10 mouse cellular contexts compared by ENCODE assay signal in genomic region chr17:25801029-25801428, GRCm38 (mm10). TPM values are rescaled to one million over a fixed set of nuclear protein-coding genes. Genes with fewer than 3 reads are reported as not detected.
DNase-seq lines count a peak whose midpoint lies in the region; ATAC-seq and TF ChIP-seq lines count a peak whose summit lies in the region.
"Had no signal": no experiment of that assay in that cellular context is flagged by ENCODE, and none has a peak within 500 bp of the region (broad histone marks: within the 10 kb centered on the region; RNA-seq: fewer than 3 reads in every experiment).

No protein-coding gene starts in this region.

- DNase-seq in forebrain, embryonic 10.5 days (ENCODE audit: extremely low spot score, low spot score), result peak; percentile 71
- DNase-seq in 416B (ENCODE audit: low read depth), result peak; percentile 88
- DNase-seq in adrenal gland, postnatal 14 days, result peak; percentile 76
- DNase-seq in embryonic facial prominence, embryonic 11.5 days (ENCODE audit: low spot score), result peak; percentile 85
- DNase-seq in kidney, adult 2 months, result peak; percentile 85
- peak; percentile 65 for DNase-seq in liver, postnatal 0 days
- peak; percentile 40 to 60 for DNase-seq in spleen, postnatal 14 days (ENCODE audit: low spot score in 2 of 2)

- H3K9ac ChIP-seq in forebrain, embryonic 15.5 days (replicated peaks), result no peak overlapping the region
- no peak overlapping the region for H3K9ac ChIP-seq in embryonic facial prominence, embryonic 11.5 days (replicated peaks; ENCODE audit: low read length)
- no peak overlapping the region for H3K9ac ChIP-seq in liver, postnatal 0 days (replicated peaks)

- H3K4me2 ChIP-seq in forebrain, embryonic 15.5 days (replicated peaks), result no peak overlapping the region
- no peak overlapping the region for H3K4me2 ChIP-seq in embryonic facial prominence, embryonic 11.5 days (ENCODE audit: low read depth, low read length)
- no peak overlapping the region for H3K4me2 ChIP-seq in liver, postnatal 0 days (ENCODE audit: low read depth, low read length)

- no peak overlapping the region for H3K27ac ChIP-seq in forebrain, embryonic 10.5 days
- H3K27ac ChIP-seq in forebrain, embryonic 15.5 days (replicated peaks), result no peak overlapping the region
- no peak overlapping the region for H3K27ac ChIP-seq in embryonic facial prominence, embryonic 11.5 days (replicated peaks; ENCODE audit: low read depth, low read length)
- no peak overlapping the region for H3K27ac ChIP-seq in kidney, adult 2 months (ENCODE audit: insufficient read depth, low read depth, low read length)
- no peak overlapping the region for H3K27ac ChIP-seq in liver, postnatal 0 days (ENCODE audit: low read depth)

- no peak for ATAC-seq in forebrain, embryonic 15.5 days (replicated peaks)
- no peak for ATAC-seq in embryonic facial prominence, embryonic 11.5 days (replicated peaks; ENCODE audit: insufficient number of reproducible peaks, low FRiP score, low TSS enrichment, low read depth)
- peak; percentile 40; the same call in 1 of the 2 replicates for ATAC-seq in liver, postnatal 0 days

- peaks cover 23% of the 10 kb centered on the region for H3K27me3 ChIP-seq in forebrain, embryonic 10.5 days (ENCODE audit: poor library complexity, severe bottlenecking)
- H3K27me3 ChIP-seq in forebrain, embryonic 15.5 days, result 0 out of 2 replicates have a peak, but pooled peaks cover 4% of the 10 kb centered on the region
- no peaks in the 10 kb centered on the region for H3K27me3 ChIP-seq in embryonic facial prominence, embryonic 11.5 days (ENCODE audit: control insufficient read depth, insufficient read depth, low read length)
- H3K27me3 ChIP-seq in kidney, adult 2 months (replicated peaks; ENCODE audit: control insufficient read depth, insufficient read depth, low read length), result no peaks in the 10 kb centered on the region
- H3K27me3 ChIP-seq in liver, postnatal 0 days (ENCODE audit: insufficient read depth, low read length), result 0 out of 2 replicates have a peak, but pooled peaks cover 8% of the 10 kb centered on the region

- 10% methylated on average over 6 of the region's 6 CpGs for WGBS in forebrain, embryonic 10.5 days
- WGBS in forebrain, embryonic 15.5 days, result 8% methylated on average over 6 of the region's 6 CpGs
- 6% methylated on average over 6 of the region's 6 CpGs for WGBS in embryonic facial prominence, embryonic 11.5 days
- 6% methylated on average over 6 of the region's 6 CpGs for WGBS in kidney, adult 2 months
- WGBS in liver, postnatal 0 days (ENCODE audit: insufficient replicate concordance), result 2% methylated on average over 6 of the region's 6 CpGs

- TF ChIP-seq EP300 in liver, postnatal 0 days (IDR thresholded peaks at IDR 0.05; ENCODE audit: low read depth), result no peak

- no peaks in the 10 kb centered on the region for H3K9me3 ChIP-seq in forebrain, embryonic 10.5 days
- no peaks in the 10 kb centered on the region for H3K9me3 ChIP-seq in forebrain, embryonic 15.5 days
- H3K9me3 ChIP-seq in embryonic facial prominence, embryonic 11.5 days (replicated peaks; ENCODE audit: control insufficient read depth, low read length), result no peaks in the 10 kb centered on the region
- H3K9me3 ChIP-seq in liver, postnatal 0 days (ENCODE audit: low read length), result no peaks in the 10 kb centered on the region

- peaks cover 46% of the 10 kb centered on the region for H3K4me1 ChIP-seq in forebrain, embryonic 10.5 days
- H3K4me1 ChIP-seq in forebrain, embryonic 15.5 days, result peaks cover 39% of the 10 kb centered on the region
- H3K4me1 ChIP-seq in embryonic facial prominence, embryonic 11.5 days (ENCODE audit: control insufficient read depth, insufficient read depth, low read length), result no peaks in the 10 kb centered on the region; the same call in 1 of the 2 replicates
- H3K4me1 ChIP-seq in kidney, adult 2 months (ENCODE audit: control insufficient read depth, insufficient read depth, low read length), result peaks cover 5% of the 10 kb centered on the region; the same call in 1 of the 2 replicates
- peaks cover 9% of the 10 kb centered on the region for H3K4me1 ChIP-seq in liver, postnatal 0 days (ENCODE audit: insufficient read depth)

- no peak overlapping the region for H3K4me3 ChIP-seq in forebrain, embryonic 10.5 days
- H3K4me3 ChIP-seq in forebrain, embryonic 15.5 days, result no peak overlapping the region
- H3K4me3 ChIP-seq in embryonic facial prominence, embryonic 11.5 days (ENCODE audit: low read depth, low read length), result no peak overlapping the region
- H3K4me3 ChIP-seq in kidney, adult 2 months (ENCODE audit: insufficient read depth, low read depth, low read length), result no peak overlapping the region
- H3K4me3 ChIP-seq in liver, postnatal 0 days (ENCODE audit: low read depth, low read length), result no peak overlapping the region

- H3K36me3 ChIP-seq in forebrain, embryonic 10.5 days (replicated peaks), result no peaks in the 10 kb centered on the region
- no peaks in the 10 kb centered on the region for H3K36me3 ChIP-seq in forebrain, embryonic 15.5 days
- no peaks in the 10 kb centered on the region for H3K36me3 ChIP-seq in embryonic facial prominence, embryonic 11.5 days (replicated peaks; ENCODE audit: control insufficient read depth, insufficient read depth, low read depth, low read length)
- no peaks in the 10 kb centered on the region for H3K36me3 ChIP-seq in kidney, adult 2 months (ENCODE audit: control insufficient read depth, insufficient read depth, low read length)
- H3K36me3 ChIP-seq in liver, postnatal 0 days (replicated peaks; ENCODE audit: insufficient read depth, low read length), result no peaks in the 10 kb centered on the region

- TF ChIP-seq POLR2A in kidney, adult 2 months (IDR thresholded peaks at IDR 0.05; ENCODE audit: low read depth, low read length), result no peak

- TF ChIP-seq CTCF in kidney, adult 2 months (conservative IDR thresholded peaks at IDR 0.05; ENCODE audit: insufficient read depth, insufficient read length, low read depth, low read length), result peak; percentile 93
- peak; percentile 93 for TF ChIP-seq CTCF in liver, postnatal 0 days (IDR thresholded peaks at IDR 0.05; ENCODE audit: low read depth)

RNA-seq across cellular contexts. Expression of gene Metrn, which starts 4.1 kb away (rescaled TPM):
- 197 and 204 TPM in 2 replicates for polyA plus RNA-seq in forebrain, embryonic 10.5 days (2016; fragmentation: Nextera tagmentation; extraction: Ambion mirVana)
- polyA plus RNA-seq in forebrain, embryonic 15.5 days (2015; fragmentation: Nextera tagmentation; extraction: Ambion mirVana), result 31.4 and 37.3 TPM in 2 replicates
- 24.7 and 27.3 TPM in 2 replicates for total RNA-seq in adrenal gland, postnatal 14 days (2021)
- polyA plus RNA-seq in embryonic facial prominence, embryonic 11.5 days (2014; fragmentation: Nextera tagmentation; extraction: Ambion mirVana), result 13.4 and 15.6 TPM in 2 replicates
- polyA plus RNA-seq in kidney, adult 2 months (2012; rRNA removed), result 50.1 and 61.3 TPM in 2 replicates
- polyA plus RNA-seq in liver, postnatal 0 days (2015; fragmentation: Nextera tagmentation; extraction: Ambion mirVana), result 11.9 TPM in 2 replicates

RNA-seq across cellular contexts. Expression of gene AC134908.4, which starts 5.6 kb away (rescaled TPM):
- 2.4 and 4.0 TPM in 2 replicates for polyA plus RNA-seq in forebrain, embryonic 10.5 days (2016; fragmentation: Nextera tagmentation; extraction: Ambion mirVana)
- polyA plus RNA-seq in forebrain, embryonic 15.5 days (2015; fragmentation: Nextera tagmentation; extraction: Ambion mirVana), result not detected in 2 replicates
- total RNA-seq in adrenal gland, postnatal 14 days (2021), result not detected in 2 replicates
- not detected in 2 replicates for polyA plus RNA-seq in embryonic facial prominence, embryonic 11.5 days (2014; fragmentation: Nextera tagmentation; extraction: Ambion mirVana)
- 0.64 TPM in 1 of 2 replicates, not detected in the other for polyA plus RNA-seq in kidney, adult 2 months (2012; rRNA removed)
- not detected in 2 replicates for polyA plus RNA-seq in liver, postnatal 0 days (2015; fragmentation: Nextera tagmentation; extraction: Ambion mirVana)
- polyA plus RNA-seq: stomach, embryonic 14.5 days had no signal

RNA-seq across cellular contexts. Expression of gene Fbxl16, which starts 7.9 kb away (rescaled TPM):
- polyA plus RNA-seq in forebrain, embryonic 10.5 days (2016; fragmentation: Nextera tagmentation; extraction: Ambion mirVana), result 7.2 and 7.3 TPM in 2 replicates
- 33.2 and 35.3 TPM in 2 replicates for polyA plus RNA-seq in forebrain, embryonic 15.5 days (2015; fragmentation: Nextera tagmentation; extraction: Ambion mirVana)
- 18.8 and 24.9 TPM in 2 replicates for total RNA-seq in adrenal gland, postnatal 14 days (2021)
- polyA plus RNA-seq in embryonic facial prominence, embryonic 11.5 days (2014; fragmentation: Nextera tagmentation; extraction: Ambion mirVana), result 3.9 and 4.2 TPM in 2 replicates
- 3.6 TPM in 2 replicates for polyA plus RNA-seq in kidney, adult 2 months (2012; rRNA removed)
- polyA plus RNA-seq in liver, postnatal 0 days (2015; fragmentation: Nextera tagmentation; extraction: Ambion mirVana), result 0.05 TPM in 1 of 2 replicates, not detected in the other

RNA-seq across cellular contexts. Expression of gene Fam173a, which starts 8.3 kb away (rescaled TPM):
- 68.4 and 79.1 TPM in 2 replicates for polyA plus RNA-seq in forebrain, embryonic 10.5 days (2016; fragmentation: Nextera tagmentation; extraction: Ambion mirVana)
- 71.4 and 84.2 TPM in 2 replicates for polyA plus RNA-seq in forebrain, embryonic 15.5 days (2015; fragmentation: Nextera tagmentation; extraction: Ambion mirVana)
- total RNA-seq in adrenal gland, postnatal 14 days (2021), result 55.4 and 60.2 TPM in 2 replicates
- polyA plus RNA-seq in embryonic facial prominence, embryonic 11.5 days (2014; fragmentation: Nextera tagmentation; extraction: Ambion mirVana), result 58.4 and 62.9 TPM in 2 replicates
- polyA plus RNA-seq in kidney, adult 2 months (2012; rRNA removed), result 152 and 158 TPM in 2 replicates
- 51.5 and 51.6 TPM in 2 replicates for polyA plus RNA-seq in liver, postnatal 0 days (2015; fragmentation: Nextera tagmentation; extraction: Ambion mirVana)

RNA-seq across cellular contexts. Expression of gene Ccdc78, which starts 14.6 kb away (rescaled TPM):
- polyA plus RNA-seq in forebrain, embryonic 10.5 days (2016; fragmentation: Nextera tagmentation; extraction: Ambion mirVana), result 1.4 and 1.5 TPM in 2 replicates
- polyA plus RNA-seq in forebrain, embryonic 15.5 days (2015; fragmentation: Nextera tagmentation; extraction: Ambion mirVana), result 0.17 and 0.26 TPM in 2 replicates
- not detected in 2 replicates for total RNA-seq in adrenal gland, postnatal 14 days (2021)
- polyA plus RNA-seq in embryonic facial prominence, embryonic 11.5 days (2014; fragmentation: Nextera tagmentation; extraction: Ambion mirVana), result not detected in 2 replicates
- 0.06 and 0.12 TPM in 2 replicates for polyA plus RNA-seq in kidney, adult 2 months (2012; rRNA removed)
- polyA plus RNA-seq in liver, postnatal 0 days (2015; fragmentation: Nextera tagmentation; extraction: Ambion mirVana), result not detected in 2 replicates
- total RNA-seq: layer of hippocampus, postnatal 25 days had no signal
